Mouse (Mus musculus) neural tube, embryonic 10.5 days (tissue): ENCODE data around the gene Pxdn.

Experiments
- DNase-seq: peaks from one replicate; pipeline ENCODE4 v3.0.0-alpha.2; 2017; ENCODE audit warnings: low spot score; ENCODE audit errors: extremely low spot score

Gene Pxdn

DNA sequence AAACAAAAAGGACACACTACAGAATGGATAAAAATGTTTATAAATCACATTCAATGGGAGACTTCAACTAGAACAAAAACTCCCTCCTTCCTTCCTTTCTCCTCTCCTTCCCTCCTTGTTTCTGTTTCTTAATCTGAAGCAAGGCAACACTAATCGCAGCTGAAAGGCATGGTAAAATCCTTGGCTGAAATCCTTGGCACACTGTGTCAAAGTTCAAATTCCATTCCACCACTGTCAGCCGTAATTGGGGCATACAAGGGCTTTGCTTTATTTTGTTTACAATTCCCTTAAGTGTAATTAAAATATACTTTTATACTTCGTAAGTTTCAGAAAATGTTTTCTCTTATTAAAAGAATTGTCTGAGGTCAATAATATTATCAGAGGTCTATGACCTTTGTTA, 86.1 kb downstream of the Pxdn start:
- DNase-seq = no peak

DNA sequence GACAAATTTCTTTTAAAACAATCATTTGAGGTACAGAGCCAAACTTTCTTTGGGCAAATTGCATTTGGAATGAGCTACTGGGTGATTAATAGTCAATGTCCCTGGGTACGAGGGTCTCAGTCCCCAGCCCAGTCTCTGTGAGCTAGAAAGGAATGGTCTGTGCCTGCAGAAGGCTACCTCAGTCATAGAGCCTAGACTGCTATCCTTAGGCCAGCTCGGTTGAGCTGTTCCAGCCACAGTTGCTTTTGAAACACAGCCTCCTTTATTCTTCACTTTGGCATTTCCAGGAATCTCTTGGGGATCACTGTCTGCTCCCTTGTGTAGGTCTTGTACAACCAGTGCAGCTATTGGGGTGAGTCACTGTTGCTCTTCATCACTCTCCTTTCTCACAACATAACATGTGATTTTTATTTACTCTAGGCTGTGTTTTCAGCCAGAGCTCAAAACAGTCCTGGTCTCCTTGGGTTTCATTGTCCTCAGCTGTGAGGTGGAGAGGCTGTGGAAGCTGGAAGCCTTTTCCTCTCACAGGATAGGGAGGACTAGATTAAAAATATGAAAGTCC, 86.9 kb downstream of the Pxdn start:
- DNase-seq = no peak

DNA sequence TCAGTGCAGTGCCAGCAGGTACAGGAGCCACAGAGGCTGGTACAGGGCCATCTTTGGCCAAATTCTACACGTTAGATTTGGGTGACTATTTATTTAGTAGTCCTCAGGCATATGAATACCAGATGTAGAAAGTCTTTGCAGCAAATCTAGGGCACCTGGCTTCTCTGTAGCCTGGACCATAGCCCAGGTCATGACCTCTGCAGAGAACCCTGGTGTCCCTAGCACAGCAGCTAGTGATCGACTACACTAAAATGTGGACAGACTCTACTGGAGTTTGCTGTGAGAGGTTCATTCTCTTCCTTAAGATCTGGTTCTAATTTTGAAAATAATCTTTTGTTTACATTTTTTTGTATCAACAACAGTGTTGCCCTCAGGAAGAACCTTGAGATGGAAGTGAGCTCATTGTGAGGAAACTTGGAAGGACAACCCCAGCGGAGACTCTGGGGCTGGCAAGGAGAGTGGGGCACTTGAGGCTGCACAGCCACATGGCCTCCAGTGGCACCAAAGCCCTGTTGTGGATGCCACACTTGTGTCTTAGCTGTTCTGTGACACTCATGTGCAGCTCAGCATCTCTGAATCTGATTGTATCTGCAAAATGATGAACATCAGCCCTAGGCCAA, 90.4 kb downstream of the Pxdn start:
- no peak for DNase-seq

DNA sequence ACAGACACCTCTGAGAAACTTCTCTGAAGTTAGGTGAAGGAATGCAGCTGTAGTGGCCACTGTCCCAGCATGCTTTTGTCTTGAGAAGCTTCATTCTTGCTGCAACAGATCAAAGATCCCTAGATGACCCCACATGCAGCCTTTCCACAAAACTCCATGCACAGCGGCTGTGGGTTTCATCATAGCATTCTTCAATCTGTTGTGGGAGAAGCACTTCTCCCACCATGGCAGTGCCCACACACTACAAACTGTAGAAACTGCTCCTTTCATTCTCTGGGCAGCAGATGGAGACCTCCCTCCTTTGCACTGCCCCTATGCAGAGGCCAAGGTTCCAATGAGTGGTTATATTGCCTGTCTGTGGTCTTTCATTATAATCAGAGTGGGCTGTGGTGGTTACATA, 91.7 kb downstream of the Pxdn start:
- DNase-seq = no peak

DNA sequence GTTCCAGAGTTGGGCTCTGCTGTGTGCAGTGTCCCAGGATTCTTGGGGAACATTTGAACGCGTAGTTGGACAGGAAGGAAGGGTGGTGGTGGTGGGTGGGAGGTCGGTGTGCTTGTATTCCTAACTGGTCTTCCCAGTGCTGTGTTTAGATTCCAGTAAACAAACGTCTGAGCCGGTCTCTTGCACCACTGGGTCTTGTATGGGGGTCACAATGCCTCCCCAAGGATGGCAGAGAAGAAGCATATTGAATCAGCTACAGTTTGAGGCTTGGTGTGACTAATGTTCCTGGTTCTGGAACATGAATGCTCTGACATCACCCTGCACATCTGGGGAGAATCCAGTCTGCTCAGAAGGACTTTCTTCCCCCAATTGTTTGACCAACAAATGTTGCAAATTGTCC, 93.2 kb downstream of the Pxdn start:
- DNase-seq = no peak

DNA sequence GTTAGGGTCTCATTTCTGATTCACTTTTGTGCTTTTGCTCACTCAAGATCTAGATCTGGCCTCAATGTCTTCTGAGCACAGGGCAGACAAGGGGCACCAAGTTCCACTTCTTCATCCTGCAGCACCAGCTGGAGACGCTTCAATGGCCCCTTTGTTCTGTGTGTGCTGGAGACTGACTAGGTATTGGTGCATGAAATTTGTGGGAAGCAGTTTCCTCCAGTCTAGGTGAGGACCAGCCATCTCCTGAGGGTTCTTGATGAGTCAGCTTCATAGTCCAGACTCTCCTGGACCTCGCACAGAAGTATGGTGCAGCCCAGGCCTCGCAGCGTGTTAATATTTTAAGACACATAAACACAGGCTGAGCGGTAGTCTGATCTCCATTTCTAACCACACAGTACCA, 97.3 kb downstream of the Pxdn start:
- DNase-seq = no peak

DNA sequence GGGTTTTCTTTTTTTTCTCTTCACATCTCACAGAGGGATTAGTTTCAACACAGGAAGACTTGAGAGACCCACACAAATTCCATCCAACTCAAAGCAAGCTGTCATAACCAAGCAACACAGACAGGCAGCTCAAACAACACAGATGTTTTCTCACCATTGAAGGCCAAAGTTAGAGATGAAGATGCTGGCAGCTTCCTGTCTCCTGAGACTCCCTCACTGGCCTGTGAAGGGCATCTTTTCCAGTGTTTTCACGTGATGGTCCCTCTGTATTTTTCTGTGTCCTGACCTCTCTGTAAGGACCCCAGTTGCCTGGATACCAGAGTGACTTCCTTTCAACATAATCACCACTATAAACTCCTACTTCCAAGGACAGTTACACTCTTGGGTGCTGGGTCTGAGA, 98.0 kb downstream of the Pxdn start:
- no peak for DNase-seq

DNA sequence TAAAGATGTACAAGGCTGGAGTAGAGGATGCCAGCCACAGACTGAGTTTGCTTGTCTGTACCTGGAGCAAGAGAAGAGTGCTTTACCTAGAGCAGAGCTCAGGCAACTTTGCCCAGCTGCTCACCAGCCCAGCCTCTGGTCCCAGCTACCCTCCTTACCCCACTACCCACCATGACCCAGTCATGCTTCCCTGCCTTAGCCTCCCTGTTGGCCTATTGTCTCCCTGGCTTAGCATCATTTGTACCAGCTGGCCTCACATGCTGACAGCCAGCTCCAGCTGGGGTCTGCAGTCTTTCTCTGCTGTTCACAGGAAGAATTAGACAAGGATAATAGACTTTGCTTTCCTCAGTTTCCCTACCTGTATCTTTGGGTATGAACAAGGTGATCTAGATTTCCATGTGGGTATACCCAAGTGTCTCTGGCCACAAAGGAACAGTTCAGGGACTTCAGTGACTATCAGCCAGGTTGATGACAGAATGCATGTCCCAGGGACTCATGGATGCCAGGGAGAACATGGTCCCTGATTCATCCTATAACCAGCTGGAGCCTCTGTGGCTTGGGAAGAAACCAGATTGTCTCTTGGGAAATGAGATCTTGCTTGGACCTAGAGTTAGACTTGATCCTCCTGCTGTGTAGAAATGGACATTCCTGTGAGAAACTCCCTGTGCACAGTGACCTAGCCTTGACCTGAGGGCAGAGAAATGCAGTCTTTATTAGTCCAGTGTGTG, 98.6 kb downstream of the Pxdn start:
- DNase-seq = no peak

DNA sequence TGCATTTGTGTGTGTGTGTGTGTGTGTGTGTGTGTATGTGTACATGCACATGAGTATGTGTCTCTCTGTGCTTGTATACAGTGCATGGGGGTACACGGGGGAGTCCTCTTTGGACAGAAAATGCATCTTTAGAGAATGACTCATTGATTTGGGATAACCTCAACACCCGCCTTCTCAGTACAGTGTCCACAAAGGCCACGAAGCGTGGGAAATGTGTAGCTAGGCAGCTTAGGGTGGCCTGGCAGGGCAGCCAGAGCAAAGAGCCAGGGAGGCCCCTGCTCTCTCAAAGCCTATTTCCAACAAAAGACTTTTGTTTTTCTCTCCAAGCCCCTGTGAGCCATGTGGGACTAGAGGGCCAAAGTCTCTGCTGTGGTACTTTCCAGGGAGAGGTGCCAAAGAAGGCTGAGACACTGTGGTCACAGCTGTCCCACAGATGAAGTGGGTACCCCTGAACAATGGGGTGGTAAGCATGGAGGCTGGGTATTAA, 99.2 kb downstream of the Pxdn start:
- no peak for DNase-seq

DNA sequence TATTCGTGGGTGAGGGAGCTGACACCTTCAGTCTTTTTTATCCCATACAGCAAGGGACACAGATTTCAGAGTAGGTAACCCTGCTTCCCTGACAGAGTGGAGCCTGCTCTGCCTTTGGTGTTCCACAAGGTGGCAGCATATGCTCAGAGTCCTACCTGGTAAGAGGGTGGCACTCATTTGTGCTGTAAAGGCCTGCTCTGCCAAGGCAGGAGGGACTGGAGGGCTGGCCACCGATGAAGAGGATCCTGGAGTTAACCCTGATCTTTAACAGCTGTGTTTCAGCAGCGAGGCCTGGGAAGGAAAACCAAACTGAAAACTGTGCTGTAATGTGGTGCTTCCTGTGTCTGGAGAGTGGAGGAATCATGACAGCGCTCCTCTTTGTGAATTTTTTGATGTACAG, 102.2 kb downstream of the Pxdn start:
- peak; percentile 49 for DNase-seq

DNA sequence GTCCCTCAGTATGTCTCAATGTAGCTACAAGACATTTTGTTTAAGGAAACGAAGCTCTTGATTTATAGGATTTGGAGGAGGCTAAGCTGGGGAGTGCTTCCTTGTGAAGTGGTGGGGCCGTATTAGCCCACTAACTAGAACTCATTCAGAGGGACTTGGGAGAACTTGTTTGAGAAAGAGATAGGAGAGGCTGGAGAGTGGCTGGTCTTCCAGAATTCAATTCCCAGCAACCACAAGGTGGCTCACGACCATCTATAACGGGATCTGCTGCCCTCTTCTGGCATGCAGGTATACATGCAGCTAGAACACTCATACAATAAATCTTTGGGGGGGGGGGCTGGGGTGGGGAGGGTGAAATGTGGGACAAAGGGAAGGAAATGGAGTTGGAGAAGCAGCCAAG, 102.7 kb downstream of the Pxdn start:
- DNase-seq = peak; percentile 61

DNA sequence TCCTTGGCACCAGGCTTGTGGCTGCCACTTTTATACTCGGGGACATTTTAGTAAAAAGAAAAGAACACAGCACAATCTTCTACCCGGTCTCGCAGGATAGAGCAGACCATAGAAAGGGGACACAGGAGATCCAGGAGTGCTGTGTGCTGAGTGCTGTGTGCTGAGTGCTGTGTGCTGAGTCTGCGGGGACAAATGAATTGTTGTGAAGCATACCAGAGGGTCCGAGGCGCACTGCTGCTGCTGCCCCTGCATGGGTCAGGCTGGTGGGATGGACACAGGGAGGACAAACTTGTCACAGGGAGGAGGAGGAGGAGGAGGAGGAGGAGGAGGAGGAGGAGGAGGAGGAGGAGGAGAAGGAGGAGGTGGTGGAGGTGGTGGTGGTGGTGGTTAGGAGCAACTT, 111.4 kb downstream of the Pxdn start:
- no peak for DNase-seq

DNA sequence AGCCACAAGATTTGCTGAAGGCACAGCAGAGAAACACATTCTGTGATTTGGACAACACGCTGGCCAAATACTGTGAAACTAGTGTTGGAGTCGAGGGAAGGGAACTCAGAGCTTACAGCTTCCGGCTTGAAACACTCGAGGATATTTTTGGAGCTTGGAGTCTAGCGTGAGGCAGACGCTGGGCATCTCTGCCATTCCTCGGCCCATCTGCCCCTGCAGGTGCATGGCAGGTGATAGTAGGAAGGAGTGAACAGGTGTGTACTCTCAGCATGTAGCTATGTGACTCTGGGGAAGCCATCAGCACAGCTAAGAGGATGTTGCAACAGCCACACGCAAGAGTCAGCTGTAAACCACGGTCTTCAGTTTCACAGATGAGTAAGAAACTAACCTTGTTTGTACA, 112.4 kb downstream of the Pxdn start:
- no peak for DNase-seq

DNA sequence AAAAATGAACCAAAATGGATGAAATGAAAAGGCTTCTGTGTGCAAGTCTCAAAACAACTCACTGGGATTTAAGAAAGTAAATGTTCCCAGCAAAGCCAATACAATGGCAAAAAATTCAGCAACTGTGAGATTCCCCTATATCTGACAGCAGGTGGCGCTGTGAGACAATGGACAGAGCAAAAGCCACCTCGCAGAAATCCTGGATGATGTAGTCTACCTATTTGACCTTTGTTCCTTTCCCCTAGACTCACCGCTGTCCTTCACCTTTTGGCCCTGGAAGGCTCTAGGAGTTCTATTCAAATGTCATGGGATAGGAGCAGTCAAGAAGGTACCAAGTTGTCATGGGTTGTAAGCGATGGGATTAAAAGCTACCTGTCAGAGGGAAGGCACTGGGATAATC, 112.8 kb downstream of the Pxdn start:
- peak; percentile 58 for DNase-seq

DNA sequence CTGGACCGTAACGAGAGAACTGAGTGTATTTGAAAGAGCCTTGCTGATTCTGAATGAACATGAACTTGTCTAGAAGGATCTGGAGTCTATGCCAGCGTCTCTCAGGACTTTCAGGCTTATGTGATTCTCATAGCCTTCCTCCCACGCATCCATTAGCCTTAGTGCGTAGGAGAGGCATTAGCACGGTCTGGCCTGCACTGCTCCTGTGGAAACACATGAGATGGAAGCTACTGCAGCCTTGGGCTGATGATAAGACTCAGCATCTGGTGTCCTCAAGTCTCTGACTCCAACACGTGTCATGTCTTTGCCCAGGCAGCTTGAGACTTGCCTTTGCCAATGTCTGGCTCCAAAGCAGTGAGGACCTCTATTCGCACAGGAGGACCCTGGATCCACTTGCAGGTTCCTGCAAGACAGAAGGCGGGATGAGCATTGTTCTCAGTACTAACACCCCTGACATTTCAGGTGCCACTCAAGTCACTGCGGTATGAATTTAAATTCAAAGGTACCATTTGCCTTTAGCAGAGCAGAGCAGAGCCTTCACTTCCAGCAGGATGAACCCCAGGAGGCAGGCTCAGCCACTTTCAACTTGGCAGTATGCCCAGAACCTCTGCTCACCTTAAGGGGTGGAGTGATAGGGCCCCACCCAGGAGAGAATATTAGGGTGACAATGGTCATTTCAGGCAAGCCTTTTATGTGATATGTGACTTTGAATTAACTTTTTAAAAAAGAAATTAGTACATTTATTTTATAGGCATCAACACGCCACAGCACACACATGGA, 117.5 kb downstream of the Pxdn start:
- DNase-seq = no peak

DNA sequence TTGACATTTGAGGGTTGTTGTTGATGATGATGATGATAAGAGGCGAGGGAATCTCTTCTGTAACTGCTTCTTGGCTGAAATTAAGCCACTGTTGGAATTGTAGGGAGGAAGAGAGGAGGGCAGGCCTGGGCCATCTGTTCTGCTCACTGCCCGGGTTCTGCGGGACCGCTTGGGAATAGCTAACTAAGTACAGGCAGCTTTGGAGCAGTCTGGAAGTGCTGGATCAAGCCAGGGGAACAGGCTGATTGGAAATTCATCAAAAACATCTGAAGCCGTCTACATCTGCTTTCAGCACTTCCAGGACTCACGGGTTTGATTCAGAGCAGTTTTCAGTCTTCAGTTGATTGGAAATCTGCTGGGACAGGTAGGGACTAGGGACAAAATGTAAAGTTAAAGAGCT, 120.6 kb downstream of the Pxdn start:
- no peak for DNase-seq

DNA sequence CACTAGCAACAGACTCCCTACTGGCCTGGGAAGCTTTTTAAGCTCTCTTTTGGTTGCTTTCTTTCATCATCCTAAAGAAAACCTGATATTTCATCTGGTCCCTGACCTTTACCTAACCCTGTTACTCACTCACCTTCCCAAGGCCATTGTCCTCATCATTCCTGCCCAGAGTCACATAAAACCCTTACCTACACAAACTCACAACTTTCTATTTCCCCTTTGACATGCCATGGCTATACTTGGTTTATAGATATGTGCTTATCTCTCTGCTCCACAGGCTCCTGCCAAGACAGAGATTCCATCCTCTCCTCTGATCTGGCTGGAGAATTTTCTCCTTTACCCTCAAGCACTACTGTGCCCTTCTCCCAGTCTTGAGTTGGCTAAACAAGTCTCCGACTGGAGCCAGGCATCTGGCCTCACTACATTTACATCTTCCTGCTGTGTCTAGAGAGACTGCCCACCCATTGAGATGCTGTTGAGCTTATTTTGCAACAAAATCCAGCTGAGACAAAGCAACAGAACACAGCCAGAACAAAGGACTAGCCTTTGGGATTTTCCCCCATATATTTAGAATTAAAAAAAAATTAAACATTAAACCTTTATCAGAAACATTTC, 124.2 kb downstream of the Pxdn start:
- DNase-seq = no peak

DNA sequence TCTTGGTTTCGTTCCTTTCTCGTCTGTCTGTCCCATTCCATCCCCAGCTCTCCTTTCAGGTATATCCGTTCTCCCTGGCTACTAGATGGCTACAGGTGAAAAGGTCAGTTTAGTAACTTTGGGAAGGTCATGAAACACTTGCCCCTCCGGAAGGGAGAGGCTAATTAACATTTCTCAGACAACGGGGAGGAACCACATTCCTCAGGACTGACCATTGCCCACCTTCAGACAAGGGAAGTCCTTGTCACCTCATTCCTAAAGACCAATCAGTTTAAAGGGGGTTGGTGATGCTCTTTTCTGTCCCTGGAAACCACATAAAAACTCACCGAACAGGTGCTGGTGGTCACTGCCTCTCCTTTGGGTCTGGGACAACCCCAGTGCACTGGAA, 124.7 kb downstream of the Pxdn start:
- no peak for DNase-seq
